Mouse (Mus musculus): ENCODE measurements around the gene Slc50a1.
A peak's percentile ranks its signal among the peaks of the same experiment; 100 is the strongest.

The Slc50a1 gene

GRCm38 (mm10) chr3:89294195-89294594 is 23.8 kb upstream of the Slc50a1 start:
- DNase-seq (ENCODE audit: low spot score in 2 of 2): no peak

GRCm38 (mm10) chr3:89293247-89293918 is 23.0 kb upstream of the Slc50a1 start:
- DNase-seq (ENCODE audit: low spot score in 2 of 2): no peak

- DNase-seq (ENCODE audit: low spot score in 2 of 2): no peak
These were observed 21.9 kb upstream of the Slc50a1 start for GRCm38 (mm10) chr3:89292303-89292702.

GRCm38 (mm10) chr3:89291874-89292273 is 21.5 kb upstream of the Slc50a1 start:
- no peak for DNase-seq (ENCODE audit: low spot score in 2 of 2)

GRCm38 (mm10) chr3:89288503-89288928 is 18.1 kb upstream of the Slc50a1 start:
- no peak for DNase-seq (ENCODE audit: low spot score in 2 of 2)

GRCm38 (mm10) chr3:89287286-89287685 is 16.9 kb upstream of the Slc50a1 start:
- DNase-seq (ENCODE audit: low spot score in 2 of 2): no peak

GRCm38 (mm10) chr3:89285526-89285925 is 15.2 kb upstream of the Slc50a1 start:
- DNase-seq (ENCODE audit: low spot score in 2 of 2): no peak

- no peak for DNase-seq (ENCODE audit: low spot score in 2 of 2)
These were observed 13.9 kb upstream of the Slc50a1 start for GRCm38 (mm10) chr3:89284261-89284660.

GRCm38 (mm10) chr3:89282291-89282643 is 11.9 kb upstream of the Slc50a1 start:
- DNase-seq (ENCODE audit: low spot score in 2 of 2): no peak

- peak; percentile 81 to 82 for DNase-seq (ENCODE audit: low spot score in 2 of 2)
These were observed 11.4 kb upstream of the Slc50a1 start for GRCm38 (mm10) chr3:89281579-89282290.

GRCm38 (mm10) chr3:89280606-89281511 is 10.5 kb upstream of the Slc50a1 start, which contains the start of gene Efna1:
Efna1 (minus strand) TSS chr3:89281142.
- DNase-seq (ENCODE audit: low spot score in 2 of 2): peak; percentile 69 to 72

- peak in 1 of 2 experiments; percentile 29 for DNase-seq (ENCODE audit: low spot score in 2 of 2)
These were observed 9.8 kb upstream of the Slc50a1 start for GRCm38 (mm10) chr3:89280050-89280605.

GRCm38 (mm10) chr3:89279153-89279890 is 9.0 kb upstream of the Slc50a1 start:
- peak; percentile 82 to 87 for DNase-seq (ENCODE audit: low spot score in 2 of 2)

- DNase-seq (ENCODE audit: low spot score in 2 of 2): no peak
These were observed 8.3 kb upstream of the Slc50a1 start for GRCm38 (mm10) chr3:89278643-89279042.

- peak in 1 of 2 experiments; percentile 44 for DNase-seq (ENCODE audit: low spot score in 2 of 2)
These were observed 7.7 kb upstream of the Slc50a1 start for GRCm38 (mm10) chr3:89278107-89278506.

GRCm38 (mm10) chr3:89277281-89278021 is 7.1 kb upstream of the Slc50a1 start:
- DNase-seq (ENCODE audit: low spot score in 2 of 2): peak; percentile 63 to 73

- DNase-seq (ENCODE audit: low spot score in 2 of 2): no peak
These were observed 5.7 kb upstream of the Slc50a1 start for GRCm38 (mm10) chr3:89276061-89276460.

- no peak for DNase-seq (ENCODE audit: low spot score in 2 of 2)
These were observed 1.4 kb upstream of the Slc50a1 start for GRCm38 (mm10) chr3:89271760-89272159.

GRCm38 (mm10) chr3:89270891-89271290 is 521 bp upstream of the Slc50a1 start:
- DNase-seq (ENCODE audit: low spot score in 2 of 2): peak; percentile 41 to 53

- DNase-seq (ENCODE audit: low spot score in 2 of 2): no peak
These were observed 1.5 kb downstream of the Slc50a1 start for GRCm38 (mm10) chr3:89268916-89269315.
